Mouse (Mus musculus) heart, adult 2 months (tissue): ENCODE data around the gene Lamc1.

Experiments used
- EP300 ChIP-seq: fragments of 200-500 bp; IDR thresholded peaks from 2 replicates; pipeline ENCODE4 v1.6.1; 2011; ENCODE audit warnings: low read depth, low read length, control low read depth; ENCODE audit not compliant: insufficient read depth
- POLR2A ChIP-seq: fragments of 200-500 bp; IDR thresholded peaks from 2 replicates; pipeline ENCODE4 v1.6.1; 2011; ENCODE audit warnings: mild to moderate bottlenecking, low read depth, low read length, control low read depth; ENCODE audit not compliant: insufficient read depth

GRCm38 (mm10) chr1:153265066-153265465, 67.5 kb downstream of the Lamc1 start:
- TF ChIP-seq EP300 (no peak), POLR2A (no peak)
